Comparison of ENCODE assay signal across 11 mouse cellular contexts in genomic region chr10:128489380-128489779, GRCm38 (mm10). TPM values are rescaled to one million over a fixed set of nuclear protein-coding genes. Genes with fewer than 3 reads are reported as not detected.
DNase-seq lines count a peak whose midpoint lies in the region; TF ChIP-seq lines count a peak whose summit lies in the region.
"Had no signal": no experiment of that assay in that cellular context is flagged by ENCODE, and none has a peak within 500 bp of the region (broad histone marks: within the 10 kb centered on the region; RNA-seq: fewer than 3 reads in every experiment).

No protein-coding gene starts in this region.

- no peak for TF ChIP-seq POLR2A in kidney, adult 2 months (IDR thresholded peaks at IDR 0.05; ENCODE audit: low read depth, low read length)
- no peak for TF ChIP-seq POLR2A in CH12.LX (IDR thresholded peaks at IDR 0.05; ENCODE audit: low read depth, low read length)

- TF ChIP-seq CTCF in kidney, adult 2 months (conservative IDR thresholded peaks at IDR 0.05; ENCODE audit: insufficient read depth, insufficient read length, low read depth, low read length) = no peak
- TF ChIP-seq CTCF in CH12.LX (conservative IDR thresholded peaks at IDR 0.05 in 1 of 2, IDR thresholded peaks at IDR 0.05 in 1 of 2; ENCODE audit: low read depth in 2 of 2, low read length in 2 of 2) = no peak

- no peaks in the 10 kb centered on the region for H3K9me3 ChIP-seq in CH12.LX (replicated peaks; ENCODE audit: low read length)
- H3K9me3 ChIP-seq: megakaryocyte, embryonic 14.5 days had no signal

- no peak for TF ChIP-seq EP300 in CH12.LX (IDR thresholded peaks at IDR 0.05; ENCODE audit: low read length)

- peaks cover 13% of the 10 kb centered on the region for H3K4me1 ChIP-seq in kidney, adult 2 months (ENCODE audit: control insufficient read depth, insufficient read depth, low read length)
- peaks cover 9 to 13% of the 10 kb centered on the region in 2 experiments; a peak in 3 of 4 replicates for H3K4me1 ChIP-seq in CH12.LX (ENCODE audit: control insufficient read depth in 1 of 2, insufficient read depth in 2 of 2)

- dilution Hi-C loops in CH12.LX (cut with MboI; ENCODE audit: extremely low pct_ligation_motif_present, extremely low pct_unique_long_range_greater_than_20kb, low sequenced_read_pairs) = no loop called here

- H3K9ac ChIP-seq in CH12.LX (ENCODE audit: insufficient read depth, low read depth) = no peak overlapping the region
- H3K9ac ChIP-seq: forebrain, postnatal 0 days had no signal

- H3K79me2 ChIP-seq in CH12.LX (replicated peaks; ENCODE audit: control insufficient read depth, extremely low read depth, insufficient read depth, poor library complexity, severe bottlenecking) = peaks cover 17% of the 10 kb centered on the region

- no peak overlapping the region for H3K4me3 ChIP-seq in kidney, adult 2 months (ENCODE audit: insufficient read depth, low read depth, low read length)
- no peak overlapping the region for H3K4me3 ChIP-seq in CH12.LX (replicated peaks in 1 of 3; ENCODE audit: low read depth in 2 of 3, low read length in 2 of 3, poor library complexity in 1 of 3)
- H3K4me3 ChIP-seq: megakaryocyte, embryonic 14.5 days had no signal

- 46% methylated on average over 5 of the region's 5 CpGs for WGBS in kidney, adult 2 months

- H3K27ac ChIP-seq in kidney, adult 2 months (ENCODE audit: insufficient read depth, low read depth, low read length) = no peak overlapping the region
- no peak overlapping the region for H3K27ac ChIP-seq in CH12.LX (ENCODE audit: insufficient read depth, low read depth)

- no peaks in the 10 kb centered on the region for H3K27me3 ChIP-seq in kidney, adult 2 months (replicated peaks; ENCODE audit: control insufficient read depth, insufficient read depth, low read length)
- no peaks in the 10 kb centered on the region for H3K27me3 ChIP-seq in CH12.LX (replicated peaks)
- H3K27me3 ChIP-seq: megakaryocyte, embryonic 14.5 days had no signal

- DNase-seq in adrenal gland, adult (ENCODE audit: inconsistent age in 2 of 2, low spot score in 1 of 2) = peak; percentile 61 to 73
- DNase-seq in adrenal gland, postnatal 4 days (ENCODE audit: low spot score in 2 of 2) = no peak
- DNase-seq in kidney, adult 2 months = peak; percentile 23
- no peak for DNase-seq in kidney, adult 11 months
- no peak for DNase-seq in CH12.LX (ENCODE audit: extremely low read depth)
- peak; percentile 49 for DNase-seq in fibroblast of lung, adult 2 months (ENCODE audit: low read depth)
- DNase-seq in thymus, postnatal 25 days = no peak
- DNase-seq in cerebellum, adult 9-11 months = no peak
- DNase-seq: forebrain, postnatal 0 days; right cerebral cortex, postnatal 25 days had no signal

- H3K4me2 ChIP-seq in CH12.LX (ENCODE audit: insufficient read depth, low read depth, poor library complexity, severe bottlenecking) = no peak overlapping the region

- in situ Hi-C loops in CH12.LX (cut with MboI; ENCODE audit: low pct_ligation_motif_present, low pct_unique_long_range_greater_than_20kb, low sequenced_read_pairs) = no loop called here

- H3K36me3 ChIP-seq in kidney, adult 2 months (ENCODE audit: control insufficient read depth, insufficient read depth, low read length) = peaks cover 1% of the 10 kb centered on the region; the same call in 1 of the 2 replicates
- H3K36me3 ChIP-seq in CH12.LX (replicated peaks in 1 of 2; ENCODE audit: control insufficient read depth in 1 of 2, insufficient read depth in 1 of 2, low read length in 1 of 2) = peaks cover 61 to 66% of the 10 kb centered on the region in 2 experiments

- no peak for TF ChIP-seq RAD21 in CH12.LX (IDR thresholded peaks at IDR 0.05; ENCODE audit: low read depth, low read length)

TF ChIP-seq in CH12.LX, 34 proteins besides CTCF, POLR2A, EP300 and RAD21:
- TF ChIP-seq MAFK (IDR thresholded peaks at IDR 0.05; ENCODE audit: insufficient replicate concordance, low read length) (0 out of 2 replicates have a peak, but pooled peaks have one; percentile 11), SIN3A (IDR thresholded peaks at IDR 0.05; ENCODE audit: low read length) (no peak)

RNA-seq across cellular contexts. Expression of gene Myl6, which starts 4.6 kb away (rescaled TPM):
- 100 to 1,000 TPM; 703 to 716 TPM for total RNA-seq in adrenal gland, postnatal 4 days (2021)
- 897 and 1,416 TPM in 2 replicates for polyA plus RNA-seq in kidney, adult 2 months (2012; rRNA removed)
- total RNA-seq in CH12.LX (2012; rRNA removed) = 555 and 601 TPM in 2 replicates
- 560 and 610 TPM in 2 replicates for total RNA-seq in CH12.LX (2014; rRNA removed)
- 366 and 413 TPM in 2 replicates for polyA plus RNA-seq in CH12.LX (2012; ENCODE audit: insufficient read length, low read depth)

RNA-seq across cellular contexts. Expression of gene Myl6b, which starts 9.1 kb away (rescaled TPM):
- total RNA-seq in adrenal gland, postnatal 4 days (2021) = 1 to 10 TPM; 6.8 to 8.2 TPM
- polyA plus RNA-seq in kidney, adult 2 months (2012; rRNA removed) = 8.4 and 10.6 TPM in 2 replicates
- total RNA-seq in CH12.LX (2012; rRNA removed) = 2.5 and 2.6 TPM in 2 replicates
- total RNA-seq in CH12.LX (2014; rRNA removed) = 0.39 and 1.1 TPM in 2 replicates
- 3.2 and 3.9 TPM in 2 replicates for polyA plus RNA-seq in CH12.LX (2012; ENCODE audit: insufficient read length, low read depth)

RNA-seq across cellular contexts. Expression of gene Smarcc2, which starts 30.3 kb away (rescaled TPM):
- 100 to 1,000 TPM; 138 to 157 TPM for total RNA-seq in adrenal gland, postnatal 4 days (2021)
- 81.3 and 81.4 TPM in 2 replicates for polyA plus RNA-seq in kidney, adult 2 months (2012; rRNA removed)
- 20.2 and 24.8 TPM in 2 replicates for total RNA-seq in CH12.LX (2012; rRNA removed)
- 6.1 and 7.5 TPM in 2 replicates for total RNA-seq in CH12.LX (2014; rRNA removed)
- 39.8 and 42.6 TPM in 2 replicates for polyA plus RNA-seq in CH12.LX (2012; ENCODE audit: insufficient read length, low read depth)

RNA-seq across cellular contexts. Expression of gene Esyt1, which starts 36.3 kb away (rescaled TPM):
- total RNA-seq in adrenal gland, postnatal 4 days (2021) = 10 to 100 TPM; 30.3 to 34.5 TPM
- 24.5 and 25.5 TPM in 2 replicates for polyA plus RNA-seq in kidney, adult 2 months (2012; rRNA removed)
- 43.2 and 48.0 TPM in 2 replicates for total RNA-seq in CH12.LX (2012; rRNA removed)
- 20.2 and 20.6 TPM in 2 replicates for total RNA-seq in CH12.LX (2014; rRNA removed)
- 33.0 and 38.2 TPM in 2 replicates for polyA plus RNA-seq in CH12.LX (2012; ENCODE audit: insufficient read length, low read depth)

RNA-seq across cellular contexts. Expression of gene Zc3h10, which starts 58.2 kb away (rescaled TPM):
- total RNA-seq in adrenal gland, postnatal 4 days (2021) = 10 to 100 TPM; 10.9 to 11.0 TPM
- 10.0 and 11.3 TPM in 2 replicates for polyA plus RNA-seq in kidney, adult 2 months (2012; rRNA removed)
- total RNA-seq in CH12.LX (2012; rRNA removed) (19.9 and 20.9 TPM in 2 replicates), CH12.LX (2014; rRNA removed) (16.2 TPM in 2 replicates)
- 14.4 and 14.6 TPM in 2 replicates for polyA plus RNA-seq in CH12.LX (2012; ENCODE audit: insufficient read length, low read depth)

Comparison
In these comparisons a context has a peak if more than half of its experiments do, and no peak if none do; other contexts are left out.
1. DNase-seq: peak in adrenal gland, adult (2 of 2), kidney, adult 2 months (single experiment) and fibroblast of lung, adult 2 months (single experiment); none in adrenal gland, postnatal 4 days (0 of 2), kidney, adult 11 months (single experiment), CH12.LX (single experiment), thymus, postnatal 25 days (single experiment) and cerebellum, adult 9-11 months (single experiment).
2. RNA of gene Smarcc2, which starts 30.3 kb away (total RNA-seq): 138 to 157 TPM in adrenal gland, postnatal 4 days; 6.1 to 24.8 TPM in CH12.LX; every median in the first group is over 4 times any median in the second.